ENCODE assay signal across 8 mouse cellular contexts in the genomic region with DNA sequence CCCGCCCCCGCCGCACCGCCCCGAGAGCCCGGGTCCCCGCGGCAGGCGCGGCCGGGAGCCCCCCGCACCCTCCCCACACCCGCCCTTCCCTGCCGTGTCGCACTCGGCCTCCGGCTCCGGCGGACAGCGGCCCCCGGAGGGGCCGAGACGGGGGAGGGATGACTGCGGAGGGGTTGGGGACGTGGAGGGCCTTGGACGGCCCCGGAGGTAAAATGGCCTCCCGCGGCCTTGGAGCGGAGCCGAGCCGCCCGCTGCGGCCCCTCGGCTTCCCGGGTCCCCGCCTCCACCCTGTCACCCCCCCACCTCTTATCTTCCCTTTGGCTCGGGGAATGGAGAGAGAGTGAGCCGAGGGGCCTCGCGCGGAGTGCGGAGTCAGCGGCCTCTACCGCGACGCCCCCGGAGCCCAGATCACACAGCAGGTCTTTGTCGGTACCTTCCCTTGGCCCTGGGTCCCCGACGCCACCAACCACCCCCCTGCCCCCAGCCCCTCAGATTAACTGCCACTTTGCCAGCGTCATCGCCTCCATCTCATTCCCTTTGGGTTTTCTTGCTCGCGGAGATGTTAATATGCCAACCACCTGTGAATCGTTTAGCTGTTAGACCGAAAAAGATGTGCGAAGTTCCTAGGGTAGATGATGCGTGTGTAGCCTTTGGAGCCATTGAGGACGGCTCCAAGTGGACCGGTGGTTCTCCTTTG. TPM values are rescaled to one million over a fixed set of nuclear protein-coding genes. Genes with fewer than 3 reads are reported as not detected.
DNase-seq lines count a peak whose midpoint lies in the region; ATAC-seq and TF ChIP-seq lines count a peak whose summit lies in the region.

No protein-coding gene starts in this region.

- no peaks in the 10 kb centered on the region for H3K9me3 ChIP-seq in intestine, embryonic 16.5 days (ENCODE audit: control insufficient read depth, low read length)
- H3K9me3 ChIP-seq in lung, embryonic 14.5 days (ENCODE audit: low read depth, low read length), result no peaks in the 10 kb centered on the region

- peak; percentile 58 for DNase-seq in A20 (ENCODE audit: low read depth, low spot score)
- peak; percentile 77 for DNase-seq in MN1 (ENCODE audit: low spot score)
- peak; percentile 62 for DNase-seq in cerebellum, adult 9-11 months
- peak; percentile 60 for DNase-seq in gastrocnemius, postnatal 10 days
- DNase-seq in lung, embryonic 14.5 days, result peak; percentile 79
- peak; percentile 39 to 62 for DNase-seq in thymus, postnatal 36 days

- 0 out of 2 replicates have a peak, but pooled peaks cover 5% of the 10 kb centered on the region for H3K4me1 ChIP-seq in intestine, embryonic 16.5 days (ENCODE audit: control insufficient read depth, insufficient read depth, low read length)
- H3K4me1 ChIP-seq in lung, embryonic 14.5 days (ENCODE audit: insufficient read depth), result no peaks in the 10 kb centered on the region
- peaks cover 5% of the 10 kb centered on the region for H3K4me1 ChIP-seq in olfactory bulb, adult 2 months (ENCODE audit: control insufficient read depth, insufficient read depth, low read length)

- H3K9ac ChIP-seq in intestine, embryonic 16.5 days (ENCODE audit: low read depth, low read length), result peak overlapping the region; percentile 99
- H3K9ac ChIP-seq in lung, embryonic 14.5 days, result peak overlapping the region; percentile 99

- no peak for TF ChIP-seq POLR2A in olfactory bulb, adult 2 months (IDR thresholded peaks at IDR 0.05; ENCODE audit: insufficient read depth, low read depth, low read length)

- H3K27ac ChIP-seq in intestine, embryonic 16.5 days (ENCODE audit: low read length), result peak overlapping the region; percentile 96
- peak overlapping the region; percentile 96 for H3K27ac ChIP-seq in lung, embryonic 14.5 days (ENCODE audit: low read depth)
- H3K27ac ChIP-seq in olfactory bulb, adult 2 months (ENCODE audit: insufficient read depth, low read depth, low read length), result no peak overlapping the region

- no peaks in the 10 kb centered on the region for H3K27me3 ChIP-seq in intestine, embryonic 16.5 days (replicated peaks; ENCODE audit: control insufficient read depth, insufficient read depth, low read length)
- H3K27me3 ChIP-seq in lung, embryonic 14.5 days (ENCODE audit: insufficient read depth, low read length), result no peaks in the 10 kb centered on the region

- 1% methylated on average over 28 of the region's 61 CpGs for WGBS in intestine, embryonic 16.5 days
- WGBS in lung, embryonic 14.5 days, result under 1% methylated on average over 51 of the region's 61 CpGs
- under 1% methylated on average over 59 of the region's 61 CpGs for WGBS in olfactory bulb, adult 2 months

- peak overlapping the region; percentile 95 for H3K4me3 ChIP-seq in intestine, embryonic 16.5 days (ENCODE audit: low read length)
- peak overlapping the region; percentile 99 for H3K4me3 ChIP-seq in lung, embryonic 14.5 days (ENCODE audit: low read depth, low read length)
- peak overlapping the region; percentile 89 for H3K4me3 ChIP-seq in olfactory bulb, adult 2 months (ENCODE audit: insufficient read depth, low read depth, low read length)

- no peaks in the 10 kb centered on the region for H3K36me3 ChIP-seq in intestine, embryonic 16.5 days (ENCODE audit: control insufficient read depth, insufficient read depth, low read length)
- peaks cover 6% of the 10 kb centered on the region for H3K36me3 ChIP-seq in lung, embryonic 14.5 days (ENCODE audit: insufficient read depth)

- ATAC-seq in intestine, embryonic 16.5 days, result peak; percentile 63
- peak; percentile 65 for ATAC-seq in lung, embryonic 14.5 days (ENCODE audit: insufficient read depth)

- TF ChIP-seq CTCF in lung, embryonic 14.5 days (IDR thresholded peaks at IDR 0.05; ENCODE audit: low read depth), result no peak
- TF ChIP-seq CTCF in olfactory bulb, adult 2 months (IDR thresholded peaks at IDR 0.05; ENCODE audit: insufficient read depth, low read depth, low read length), result no peak

- H3K4me2 ChIP-seq in intestine, embryonic 16.5 days (ENCODE audit: low read depth, low read length), result peak overlapping the region; percentile 83
- peak overlapping the region; percentile 80 for H3K4me2 ChIP-seq in lung, embryonic 14.5 days

RNA-seq across cellular contexts. Expression of a gene that starts 0.9 kb away (rescaled TPM):
- 10 to 100 TPM; 72.3 to 89.0 TPM for total RNA-seq in gastrocnemius, postnatal 10 days (2021)
- 79.7 and 86.9 TPM in 2 replicates for polyA plus RNA-seq in intestine, embryonic 16.5 days (2015; fragmentation: Nextera tagmentation; extraction: Ambion mirVana)
- polyA plus RNA-seq in lung, embryonic 14.5 days (2014; fragmentation: Nextera tagmentation; extraction: Ambion mirVana), result 148 and 158 TPM in 2 replicates
- polyA plus RNA-seq in olfactory bulb, adult 2 months (2012; ENCODE audit: insufficient read depth, insufficient read length, low replicate concordance, missing spikeins), result 546 TPM in 1 of 2 replicates, not detected in the other
